Mouse (Mus musculus) hindbrain, embryonic 10.5 days (tissue): ENCODE data around the gene Cfap65. TPM values are rescaled to one million over a fixed set of nuclear protein-coding genes. Genes with fewer than 3 reads are reported as not detected.

ENCODE experiments used
- DNase-seq: peaks from one replicate; pipeline ENCODE4 v3.0.0-alpha.2; 2017; ENCODE audit warnings: low spot score
- H3K27ac ChIP-seq: fragments of 300-500 bp; sonication (generic); 2 replicates; pipeline ENCODE4 v1.5.1; 2016; ENCODE audit warnings: mild to moderate bottlenecking, moderate library complexity
- H3K27me3 ChIP-seq: fragments of 300-500 bp; sonication (generic); 2 replicates; pipeline ENCODE4 v1.6.1; 2016; ENCODE audit warnings: mild to moderate bottlenecking; ENCODE audit not compliant: poor library complexity, insufficient read depth, severe bottlenecking
- H3K36me3 ChIP-seq: fragments of 300-500 bp; sonication (generic); 2 replicates; pipeline ENCODE4 v1.6.1; 2016; ENCODE audit warnings: mild to moderate bottlenecking, moderate library complexity
- H3K4me1 ChIP-seq: fragments of 300-500 bp; sonication (generic); replicated peaks from 2 replicates; pipeline ENCODE4 v1.6.1; 2016; ENCODE audit warnings: mild to moderate bottlenecking
- H3K4me3 ChIP-seq: fragments of 300-500 bp; sonication (generic); 2 replicates; pipeline ENCODE4 v1.5.1; 2016; ENCODE audit warnings: mild to moderate bottlenecking, moderate library complexity
- H3K9me3 ChIP-seq: fragments of 300-500 bp; sonication (generic); 2 replicates; pipeline ENCODE4 v1.6.1; 2016; ENCODE audit warnings: mild to moderate bottlenecking, moderate library complexity
- WGBS: fragments of 180-500 bp; shearing (Covaris S2); methylation state at CpG from one replicate; pipeline ENCODE4 v1.1.7; 2016; 5-methylcytosine and 5-hydroxymethylcytosine counted together
- polyA plus RNA-seq: library from polyadenylated mRNA; unstranded; fragments of >200 nt; fragmentation: Nextera tagmentation; extraction: Ambion mirVana; gene quantifications from 2 replicates; pipeline ENCODE4 v1.2.1, GENCODE M21; 2016

Cfap65 gene
- polyA plus RNA-seq, 1 experiment from 2014 or later = 1.7 TPM

- Histone ChIP-seq H3K4me3 (no peak overlapping the region), H3K4me1 (peaks cover 14% of the 10 kb centered on the region; the same call in 1 of the 2 replicates), H3K9me3 (no peaks in the 10 kb centered on the region), H3K27me3 (peaks cover 32% of the 10 kb centered on the region), H3K36me3 (no peaks in the 10 kb centered on the region), H3K27ac (no peak overlapping the region)
- DNase-seq = no peak
- WGBS = 28% methylated on average over 13 of the region's 13 CpGs
Measured at GRCm38 (mm10) chr1:74915706-74916105, 19.7 kb downstream of the Cfap65 start.

- peaks cover 93% of the 10 kb centered on the region for H3K27me3 ChIP-seq
- no peak for DNase-seq
- WGBS = 26% methylated on average over 6 of the region's 6 CpGs
Measured at GRCm38 (mm10) chr1:74902191-74902590, 33.2 kb downstream of the Cfap65 start.

GRCm38 (mm10) chr1:74901686-74902085 is 33.7 kb downstream of the Cfap65 start:
- H3K36me3 ChIP-seq = no peaks in the 10 kb centered on the region
- H3K9me3 ChIP-seq = no peaks in the 10 kb centered on the region
- 5% methylated on average over 3 of the region's 3 CpGs for WGBS
- no peak overlapping the region for H3K4me3 ChIP-seq
- peaks cover 40% of the 10 kb centered on the region for H3K4me1 ChIP-seq
- peak; percentile 67 for DNase-seq
- H3K27ac ChIP-seq = no peak overlapping the region
- peaks cover 96% of the 10 kb centered on the region for H3K27me3 ChIP-seq

More at GRCm38 (mm10) chr1:74902191-74902590, 33.2 kb downstream of the Cfap65 start:
- no peak overlapping the region for H3K27ac ChIP-seq
- no peaks in the 10 kb centered on the region for H3K36me3 ChIP-seq
- no peak overlapping the region for H3K4me3 ChIP-seq
- peaks cover 39% of the 10 kb centered on the region for H3K4me1 ChIP-seq
- H3K9me3 ChIP-seq = no peaks in the 10 kb centered on the region

- H3K4me3 ChIP-seq = peak overlapping the region; percentile 44
- H3K27me3 ChIP-seq = peaks cover 100% of the 10 kb centered on the region
- H3K27ac ChIP-seq = 0 out of 2 replicates have a peak overlapping the region, but pooled peaks have one; percentile 0
- H3K4me1 ChIP-seq = peaks cover 45% of the 10 kb centered on the region
- H3K36me3 ChIP-seq = no peaks in the 10 kb centered on the region
- peak; percentile 49 for DNase-seq
- under 1% methylated on average over 65 of the region's 66 CpGs for WGBS
- no peaks in the 10 kb centered on the region for H3K9me3 ChIP-seq
Measured at GRCm38 (mm10) chr1:74900341-74901285, 34.8 kb downstream of the Cfap65 start.

- 3% methylated on average over 10 of the region's 10 CpGs for WGBS
- no peak for DNase-seq
Measured at GRCm38 (mm10) chr1:74898656-74899431, 36.6 kb downstream of the Cfap65 start.

GRCm38 (mm10) chr1:74897976-74898375 is 37.4 kb downstream of the Cfap65 start:
- no peak overlapping the region for H3K27ac ChIP-seq
- H3K9me3 ChIP-seq = no peaks in the 10 kb centered on the region
- H3K27me3 ChIP-seq = peaks cover 100% of the 10 kb centered on the region
- 5% methylated on average over 7 of the region's 7 CpGs for WGBS
- peaks cover 51% of the 10 kb centered on the region for H3K4me1 ChIP-seq
- no peak for DNase-seq
- H3K4me3 ChIP-seq = no peak overlapping the region
- H3K36me3 ChIP-seq = no peaks in the 10 kb centered on the region

More at GRCm38 (mm10) chr1:74898656-74899431, 36.6 kb downstream of the Cfap65 start:
- Histone ChIP-seq H3K36me3 (no peaks in the 10 kb centered on the region), H3K27ac (no peak overlapping the region), H3K9me3 (no peaks in the 10 kb centered on the region), H3K27me3 (peaks cover 100% of the 10 kb centered on the region), H3K4me1 (peaks cover 45% of the 10 kb centered on the region), H3K4me3 (0 out of 2 replicates have a peak overlapping the region, but pooled peaks have one; percentile 2)

- Histone ChIP-seq H3K9me3 (no peaks in the 10 kb centered on the region), H3K27me3 (peaks cover 100% of the 10 kb centered on the region), H3K36me3 (no peaks in the 10 kb centered on the region), H3K4me3 (no peak overlapping the region), H3K4me1 (peaks cover 48% of the 10 kb centered on the region), H3K27ac (no peak overlapping the region)
- 18% methylated on average over 4 of the region's 4 CpGs for WGBS
- peak; percentile 72 for DNase-seq
Measured at GRCm38 (mm10) chr1:74894966-74895365, 40.4 kb downstream of the Cfap65 start.

GRCm38 (mm10) chr1:74893134-74893855 is 42.1 kb downstream of the Cfap65 start, which contains the start of gene Cryba2:
Gene Cryba2, minus strand, starts transcription at chr1:74893143.
- peaks cover 100% of the 10 kb centered on the region for H3K27me3 ChIP-seq
- DNase-seq = peak; percentile 80
- WGBS = 3% methylated on average over 25 of the region's 25 CpGs
- H3K27ac ChIP-seq = no peak within 1 kb of the TSS
- H3K9me3 ChIP-seq = no peaks in the 10 kb centered on the region
- no peaks in the 10 kb centered on the region for H3K36me3 ChIP-seq
- peak within 1 kb of the TSS; percentile 37 for H3K4me3 ChIP-seq
- peaks cover 31% of the 10 kb centered on the region for H3K4me1 ChIP-seq

- Histone ChIP-seq H3K9me3 (no peaks in the 10 kb centered on the region), H3K27me3 (peaks cover 100% of the 10 kb centered on the region), H3K4me3 (peak overlapping the region; percentile 37), H3K4me1 (peaks cover 24% of the 10 kb centered on the region), H3K27ac (no peak overlapping the region), H3K36me3 (no peaks in the 10 kb centered on the region)
- 1% methylated on average over 39 of the region's 39 CpGs for WGBS
- DNase-seq = peak; percentile 37
Measured at GRCm38 (mm10) chr1:74892351-74893133, 42.9 kb downstream of the Cfap65 start.

GRCm38 (mm10) chr1:74891513-74891912 is 43.9 kb downstream of the Cfap65 start:
- WGBS = 0% methylated on average over 8 of the region's 8 CpGs
- H3K36me3 ChIP-seq = no peaks in the 10 kb centered on the region
- DNase-seq = peak; percentile 50
- peaks cover 100% of the 10 kb centered on the region for H3K27me3 ChIP-seq
- H3K9me3 ChIP-seq = no peaks in the 10 kb centered on the region
- peaks cover 17% of the 10 kb centered on the region for H3K4me1 ChIP-seq
- no peak overlapping the region for H3K4me3 ChIP-seq
- no peak overlapping the region for H3K27ac ChIP-seq

GRCm38 (mm10) chr1:74885369-74886042 is 49.9 kb downstream of the Cfap65 start, which contains the start of gene Fev:
Gene Fev, minus strand, starts transcription at chr1:74885419.
- Histone ChIP-seq H3K27ac (no peak within 1 kb of the TSS), H3K4me1 (peaks cover 35% of the 10 kb centered on the region), H3K9me3 (no peaks in the 10 kb centered on the region), H3K4me3 (peak within 1 kb of the TSS; percentile 44), H3K27me3 (peaks cover 100% of the 10 kb centered on the region), H3K36me3 (no peaks in the 10 kb centered on the region)
- DNase-seq = peak; percentile 33
- WGBS = under 1% methylated on average over 43 of the region's 43 CpGs
